Mouse (Mus musculus): Measurements from ENCODE around the gene Usp17lb.

DNA sequence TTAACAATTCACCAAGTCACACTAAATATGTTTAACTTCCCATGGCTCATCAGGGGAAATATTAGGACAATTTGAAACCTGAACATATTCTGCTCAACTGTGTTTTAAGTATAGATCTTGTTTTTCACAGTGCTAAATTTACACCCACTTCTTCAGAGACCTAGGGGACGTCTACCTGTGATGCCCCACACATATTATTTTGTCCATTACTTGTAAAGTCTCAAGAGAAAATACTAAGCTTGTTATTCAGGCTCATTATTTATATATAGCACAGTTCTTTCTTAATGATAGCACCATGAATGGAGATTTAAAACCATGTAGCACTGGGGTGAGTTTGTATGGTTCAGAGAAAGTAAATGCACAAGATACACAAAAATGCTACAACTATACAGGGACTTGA is 35.3 kb upstream of the Usp17lb start, which contains the start of gene Olfr665:
- TF ChIP-seq POLR2A (IDR thresholded peaks at IDR 0.05; ENCODE audit: low read depth, low read length) (no peak), CTCF (IDR thresholded peaks at IDR 0.05; ENCODE audit: extremely low read depth, insufficient read depth, insufficient read length, insufficient replicate concordance) (no peak)
